Mouse (Mus musculus) gastrocnemius, postnatal 14 days (tissue): Measurements from ENCODE around the gene Gm12789. TPM values are rescaled to one million over a fixed set of nuclear protein-coding genes. Genes with fewer than 3 reads are reported as not detected.
"Not testable (repeated sequence)": the region's sequence is repeated elsewhere in the genome, so short reads cannot be mapped to it uniquely, and the experiment has no call there.

Experiments
- DNase-seq: peaks from one replicate; pipeline ENCODE4 v3.0.0; 2021; ENCODE audit warnings: mixed read lengths
- intact Hi-C: fragments of 180-260 bp; cut with DNase I; formaldehyde crosslinking; loops from one replicate; pipeline ENCODE4 v1.15.1; 2025; ENCODE audit warnings: low total_unique reads
- long read RNA-seq, 2 experiments: library from polyadenylated mRNA; stranded (forward); transcript quantifications; one replicate each; pipeline ENCODE4 v2.0.0; 2021
- total RNA-seq, 2 experiments: library from RNA; stranded (reverse); gene quantifications; 2 replicates each; pipeline ENCODE4 v1.2.3; 2021

The Gm12789 gene
- not detected for total RNA-seq
- long read RNA-seq, experiment 1 = 0 reads
- long read RNA-seq, experiment 2 = 0 reads

DNA sequence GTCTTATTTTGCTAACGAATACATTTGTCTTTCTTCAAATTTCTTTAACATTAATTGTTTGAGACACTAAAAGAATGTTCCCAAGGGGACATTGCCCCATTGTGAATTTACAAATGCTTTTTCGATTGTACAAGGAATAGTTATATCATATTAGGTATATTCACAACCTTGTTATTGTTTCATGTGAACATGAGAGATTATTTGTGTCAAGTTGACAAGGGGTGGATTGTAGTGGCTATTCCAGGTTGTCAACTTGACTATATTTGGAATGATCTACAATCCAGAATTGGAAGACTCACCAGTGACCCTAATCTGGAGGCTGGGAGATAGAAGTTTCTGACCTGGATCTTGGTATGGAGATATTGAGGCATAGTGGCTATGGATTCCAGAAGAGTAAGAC lies at the start of gene Gm12789:
Gene Gm12789 (plus strand): TSS at position 301 of the 400 bp plus-strand sequence.
- DNase-seq, intact Hi-C loops: not testable (repeated sequence)

DNA sequence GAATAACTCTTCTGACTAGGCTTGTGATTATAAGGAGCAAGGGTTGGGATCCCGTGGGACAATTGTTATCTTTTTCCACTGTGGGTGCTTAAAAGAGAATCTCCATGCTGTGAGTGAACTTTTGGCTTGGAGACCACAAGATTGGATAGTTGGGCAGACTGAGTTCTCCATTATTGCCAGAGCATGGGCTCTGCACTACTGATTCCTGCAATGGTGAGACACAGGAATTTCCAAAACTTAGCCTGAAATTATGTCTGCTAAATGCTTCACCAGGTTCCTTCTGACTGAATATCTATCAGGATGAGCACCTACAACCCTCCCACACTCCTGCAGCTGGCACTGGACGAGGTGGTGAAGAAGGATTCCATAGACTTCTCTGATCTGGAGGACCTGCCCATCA lies 46.3 kb upstream of the Gm12789 start, which contains the start of gene Gm12794:
Gene Gm12794 (plus strand): TSS at position 301 of the 400 bp plus-strand sequence.
- intact Hi-C loops, DNase-seq: not testable (repeated sequence)

DNA sequence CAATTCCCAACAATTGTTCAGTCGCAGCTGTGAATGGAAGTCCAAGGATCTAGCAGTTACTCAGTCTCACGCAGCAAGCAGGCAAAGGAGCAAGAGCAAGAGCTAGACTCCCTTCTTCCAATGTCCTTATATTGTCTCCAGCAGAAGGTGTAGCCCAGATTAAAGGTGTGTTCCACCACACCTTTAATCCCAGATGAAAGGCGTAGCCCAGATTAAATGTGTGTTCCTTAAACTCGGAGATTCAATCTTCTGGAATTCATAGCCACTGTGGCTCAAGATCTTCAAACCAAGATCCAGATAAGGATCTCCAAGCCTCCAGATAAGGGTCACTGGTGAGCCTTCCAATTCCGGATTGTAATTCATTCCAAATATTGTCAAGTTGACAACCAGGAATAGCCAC lies 5.5 kb upstream of the Gm12789 start, which contains the start of gene Gm12790:
Gene Gm12790 (minus strand): TSS at position 101 of the 400 bp plus-strand sequence.
- DNase-seq, intact Hi-C loops: not testable (repeated sequence)

DNA sequence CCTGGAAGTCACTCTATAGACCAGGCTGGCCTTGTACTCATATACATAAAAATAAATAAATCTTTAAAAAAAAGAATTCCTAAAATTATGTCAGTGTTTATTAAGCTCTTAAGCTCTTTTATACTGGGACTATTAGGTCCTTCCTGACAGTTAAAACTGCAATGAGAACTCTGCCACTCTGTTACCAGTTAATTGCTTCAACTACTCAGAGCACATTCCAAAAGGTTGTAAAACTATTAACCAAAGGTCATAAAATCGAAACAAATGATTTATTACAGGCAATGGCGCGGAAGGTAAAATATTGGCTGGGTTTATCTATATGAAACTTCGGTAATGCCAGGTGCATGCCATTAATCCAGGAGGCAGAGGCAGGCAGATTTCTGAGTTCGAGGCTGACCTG lies 748 bp upstream of the Gm12789 start:
- intact Hi-C loops = no loop called here
- DNase-seq = no peak

DNA sequence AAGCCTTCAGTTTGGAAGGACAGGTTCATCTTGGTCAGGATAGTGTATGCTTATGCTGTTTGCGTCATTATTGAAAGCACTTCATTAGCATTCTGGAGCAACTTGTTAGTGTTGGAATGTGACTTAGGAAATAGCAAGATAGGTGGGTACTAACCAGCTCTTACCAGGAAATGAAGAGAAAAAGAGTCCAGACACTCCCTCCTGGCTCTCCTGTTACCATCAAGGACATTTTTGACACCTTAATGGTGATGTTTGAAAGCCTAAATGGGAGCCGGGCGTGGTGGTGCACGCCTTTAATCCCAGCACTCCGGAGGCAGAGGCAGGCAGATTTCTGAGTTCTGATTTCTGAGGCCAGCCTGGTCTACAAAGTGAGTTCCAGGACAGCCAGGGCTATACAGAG lies 11.0 kb downstream of the Gm12789 start:
- intact Hi-C loops = loop anchor here (5.0 kb wide), 2 partner anchors 340 to 525 kb away; no protein-coding TSS in a partner anchor

DNA sequence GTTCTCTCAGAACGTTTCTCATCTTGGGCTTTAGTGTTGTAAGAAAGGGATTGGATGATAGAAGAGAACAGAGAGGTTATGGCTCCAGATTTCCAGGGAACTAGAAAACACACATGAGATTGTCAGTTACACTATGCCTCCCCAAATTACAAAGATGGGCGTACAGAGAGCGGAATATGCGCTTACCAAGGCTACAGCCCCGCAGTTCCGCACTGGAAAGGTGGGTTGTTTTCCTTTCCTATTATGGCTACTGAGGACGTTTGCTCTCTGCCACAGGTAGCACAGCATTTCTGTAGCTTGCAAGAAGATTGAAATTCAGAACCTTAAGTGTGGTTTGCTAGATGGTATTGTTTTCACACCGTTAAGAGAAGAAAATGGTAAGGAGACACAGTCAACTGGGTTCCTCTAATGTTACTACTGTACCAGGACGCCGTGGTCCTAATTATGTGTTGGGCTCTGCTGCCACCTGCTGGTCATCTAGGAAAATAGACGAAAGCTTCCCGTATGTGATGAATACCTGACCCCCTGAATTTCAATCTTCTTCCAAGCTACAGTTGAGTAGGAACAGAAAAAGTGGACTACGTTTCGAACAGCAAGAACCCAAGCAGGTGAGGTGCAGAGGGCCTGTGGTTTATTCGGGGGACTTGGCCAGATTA lies 12.0 kb downstream of the Gm12789 start:
- DNase-seq = peak; percentile 44
- intact Hi-C loops = loop anchor here (5.0 kb wide), 2 partner anchors 341 to 526 kb away; no protein-coding TSS in a partner anchor

More for the DNA sequence above, 11.0 kb downstream of the Gm12789 start:
- DNase-seq = no peak

DNA sequence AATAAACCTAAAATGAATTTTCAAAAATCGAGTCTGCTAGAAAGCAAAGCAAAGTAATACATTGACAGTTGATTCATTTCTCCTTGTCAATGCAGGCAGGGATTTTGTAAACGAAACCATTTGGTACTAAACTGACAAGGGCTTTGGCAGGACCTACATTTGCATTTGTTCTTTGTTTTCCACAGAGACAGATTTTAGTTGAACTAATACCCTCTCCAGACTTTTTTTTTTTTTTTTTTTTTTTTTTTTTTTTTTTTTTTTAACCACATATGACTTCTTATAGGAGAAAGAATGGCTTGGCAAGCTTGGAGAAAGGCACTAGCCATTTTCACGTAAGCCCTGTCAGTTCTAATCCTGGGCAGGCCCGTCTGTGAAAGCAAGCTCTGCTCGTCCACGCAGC lies 40.2 kb downstream of the Gm12789 start:
- intact Hi-C loops = no loop called here
- no peak for DNase-seq

Other genes with a start within 250 kb of the Gm12789 start
- not detected for gene B020004J07Rik, start 142.6 kb upstream of the Gm12789 start, total RNA-seq
- not detected for gene C130073F10Rik, start 92.8 kb upstream of the Gm12789 start, total RNA-seq
- gene Gm12800, start 77.5 kb upstream of the Gm12789 start, total RNA-seq = not detected
- gene Gm12794, start 46.2 kb upstream of the Gm12789 start, total RNA-seq = not detected
- not detected for gene Gm12790, start 5.6 kb upstream of the Gm12789 start, total RNA-seq
- gene Pde4b, start 100.9 kb downstream of the Gm12789 start, total RNA-seq = 10 to 100 TPM; 28.8 to 39.4 TPM